Mouse (Mus musculus) hindbrain, embryonic 12.5 days (tissue): ENCODE measurements around the gene 1700069L16Rik. TPM values are rescaled to one million over a fixed set of nuclear protein-coding genes. Genes with fewer than 3 reads are reported as not detected.

Experiments used
- ATAC-seq: fragments of 200-750 bp; cut with Nextera tagmentation; 2 replicates; pipeline ENCODE4 v1.8.0; 2017; ENCODE audit warnings: moderate TSS enrichment; ENCODE audit not compliant: low FRiP score
- H3K27ac ChIP-seq: fragments of 300-500 bp; sonication (generic); 2 replicates; pipeline ENCODE4 v1.5.1; 2016; ENCODE audit warnings: mild to moderate bottlenecking
- H3K27me3 ChIP-seq: fragments of 300-500 bp; sonication (generic); 2 replicates; pipeline ENCODE4 v1.6.1; 2016; ENCODE audit warnings: mild to moderate bottlenecking
- H3K36me3 ChIP-seq: fragments of 300-500 bp; sonication (generic); 2 replicates; pipeline ENCODE4 v1.6.1; 2016; ENCODE audit warnings: mild to moderate bottlenecking
- H3K4me1 ChIP-seq: fragments of 300-500 bp; sonication (generic); 2 replicates; pipeline ENCODE4 v1.6.1; 2016
- H3K4me2 ChIP-seq: fragments of 300-500 bp; sonication (generic); replicated peaks from 2 replicates; pipeline ENCODE4 v1.6.1; 2016; ENCODE audit warnings: mild to moderate bottlenecking
- H3K4me3 ChIP-seq: fragments of 300-500 bp; sonication (generic); 2 replicates; pipeline ENCODE4 v1.5.1; 2016; ENCODE audit warnings: mild to moderate bottlenecking
- H3K9ac ChIP-seq: fragments of 300-500 bp; sonication (generic); 2 replicates; pipeline ENCODE4 v1.6.1; 2016; ENCODE audit warnings: mild to moderate bottlenecking, moderate library complexity
- H3K9me3 ChIP-seq: fragments of 300-500 bp; sonication (generic); replicated peaks from 2 replicates; pipeline ENCODE4 v1.6.1; 2016; ENCODE audit warnings: mild to moderate bottlenecking
- WGBS: fragments of 180-500 bp; shearing (Covaris S2); methylation state at CpG from one replicate; pipeline ENCODE4 v1.1.7; 2016; 5-methylcytosine and 5-hydroxymethylcytosine counted together
- polyA plus RNA-seq: library from polyadenylated mRNA; unstranded; fragments of >200 nt; fragmentation: Nextera tagmentation; extraction: Ambion mirVana; gene quantifications from 2 replicates; pipeline ENCODE4 v1.2.1, GENCODE M21; 2016

The 1700069L16Rik gene
- polyA plus RNA-seq, 1 experiment from 2014 or later: not detected

GRCm38 (mm10) chr5:113650035-113650865 lies 74.3 kb downstream of the 1700069L16Rik start, which contains the start of gene Cmklr1:
Gene Cmklr1 (minus strand): TSS chr5:113650426.
- H3K27me3 ChIP-seq: peaks cover 28% of the 10 kb centered on the region; the same call in 1 of the 2 replicates
- WGBS: 11% methylated on average over 30 of the region's 30 CpGs
- peaks cover 18% of the 10 kb centered on the region for H3K4me1 ChIP-seq
- peak within 1 kb of the TSS; percentile 40 for H3K4me2 ChIP-seq
- no peaks in the 10 kb centered on the region for H3K36me3 ChIP-seq
- ATAC-seq: no peak
- H3K9me3 ChIP-seq: no peaks in the 10 kb centered on the region
- H3K27ac ChIP-seq: no peak within 1 kb of the TSS
- H3K4me3 ChIP-seq: peak within 1 kb of the TSS; percentile 12; the same call in 1 of the 2 replicates
- peak within 1 kb of the TSS; percentile 8; the same call in 1 of the 2 replicates for H3K9ac ChIP-seq

GRCm38 (mm10) chr5:113648647-113649211 lies 75.8 kb downstream of the 1700069L16Rik start:
- no peak for ATAC-seq
- WGBS: 93% methylated on average over 5 of the region's 5 CpGs
- no peak overlapping the region for H3K4me2 ChIP-seq
- no peak overlapping the region for H3K9ac ChIP-seq
- H3K27me3 ChIP-seq: peaks cover 33% of the 10 kb centered on the region
- H3K9me3 ChIP-seq: no peaks in the 10 kb centered on the region
- H3K4me1 ChIP-seq: peaks cover 18% of the 10 kb centered on the region
- no peaks in the 10 kb centered on the region for H3K36me3 ChIP-seq
- no peak overlapping the region for H3K27ac ChIP-seq
- H3K4me3 ChIP-seq: no peak overlapping the region

- no peak overlapping the region for H3K4me3 ChIP-seq
- peaks cover 20% of the 10 kb centered on the region for H3K4me1 ChIP-seq
- no peak for ATAC-seq
- no peaks in the 10 kb centered on the region for H3K9me3 ChIP-seq
- H3K27ac ChIP-seq: no peak overlapping the region
- no peak overlapping the region for H3K4me2 ChIP-seq
- H3K27me3 ChIP-seq: peaks cover 29% of the 10 kb centered on the region
- H3K36me3 ChIP-seq: no peaks in the 10 kb centered on the region
- 86% methylated on average over 8 of the region's 8 CpGs for WGBS
- no peak overlapping the region for H3K9ac ChIP-seq
Measured at GRCm38 (mm10) chr5:113647141-113647540, 77.4 kb downstream of the 1700069L16Rik start.

- Histone ChIP-seq H3K36me3 (no peaks in the 10 kb centered on the region), H3K4me1 (peaks cover 13% of the 10 kb centered on the region), H3K4me3 (no peak overlapping the region), H3K9me3 (no peaks in the 10 kb centered on the region), H3K4me2 (no peak overlapping the region), H3K27me3 (peaks cover 12% of the 10 kb centered on the region), H3K27ac (no peak overlapping the region), H3K9ac (no peak overlapping the region)
- no peak for ATAC-seq
- WGBS: 91% methylated on average over 4 of the region's 4 CpGs
Measured at GRCm38 (mm10) chr5:113644520-113644919, 80.1 kb downstream of the 1700069L16Rik start.

- H3K9me3 ChIP-seq: no peaks in the 10 kb centered on the region
- peak overlapping the region; percentile 41 for H3K4me2 ChIP-seq
- peaks cover 13% of the 10 kb centered on the region for H3K4me1 ChIP-seq
- peaks cover 5% of the 10 kb centered on the region for H3K27me3 ChIP-seq
- 58% methylated on average over 18 of the region's 18 CpGs for WGBS
- no peaks in the 10 kb centered on the region for H3K36me3 ChIP-seq
- H3K4me3 ChIP-seq: peak overlapping the region; percentile 10; the same call in 1 of the 2 replicates
- H3K9ac ChIP-seq: no peak overlapping the region
- ATAC-seq: peak; percentile 86
- H3K27ac ChIP-seq: no peak overlapping the region
Measured at GRCm38 (mm10) chr5:113643107-113643848, 81.3 kb downstream of the 1700069L16Rik start.

Other genes with a start within 250 kb of the 1700069L16Rik start
- gene Wscd2, start 234.4 kb downstream of the 1700069L16Rik start, polyA plus RNA-seq: 13.5 and 14.1 TPM in 2 replicates
- gene Cmklr1, start 74.3 kb downstream of the 1700069L16Rik start, polyA plus RNA-seq: 2.0 and 2.1 TPM in 2 replicates
- 7.6 and 7.8 TPM in 2 replicates for gene Ficd, start 11.0 kb upstream of the 1700069L16Rik start, polyA plus RNA-seq
- 71.9 and 80.6 TPM in 2 replicates for gene Sart3, start 47.7 kb upstream of the 1700069L16Rik start, polyA plus RNA-seq
- 101 and 106 TPM in 2 replicates for gene Iscu, start 48.0 kb upstream of the 1700069L16Rik start, polyA plus RNA-seq
- 41.0 and 44.1 TPM in 2 replicates for gene Tmem119, start 75.7 kb upstream of the 1700069L16Rik start, polyA plus RNA-seq
- gene Selplg, start 107.9 kb upstream of the 1700069L16Rik start, polyA plus RNA-seq: 1.3 and 2.3 TPM in 2 replicates
- gene Coro1c, start 184.0 kb upstream of the 1700069L16Rik start, polyA plus RNA-seq: 226 and 233 TPM in 2 replicates